Mouse (Mus musculus) lung, postnatal 0 days (tissue): ENCODE measurements at regions not wholly inside any gene's neighbourhood (a gene's known extent, or its start where the extent isn't known, plus 50 kb on each side); places are given as distances from the start of the nearest gene placed in this dataset.

ENCODE experiments used
- ATAC-seq: fragments of 200-750 bp; cut with Nextera tagmentation; 2 replicates; pipeline ENCODE4 v1.8.0; 2017; ENCODE audit warnings: moderate library complexity
- DNase-seq: peaks from one replicate; pipeline ENCODE4 v3.0.0-alpha.2; 2016; ENCODE audit warnings: low spot score
- H3K27ac ChIP-seq: fragments of 300-500 bp; sonication (generic); 2 replicates; pipeline ENCODE4 v1.5.1; 2014; ENCODE audit warnings: antibody characterized with exemption, mild to moderate bottlenecking, low read length, mixed read lengths
- H3K27me3 ChIP-seq: fragments of 300-500 bp; sonication (generic); replicated peaks from 2 replicates; pipeline ENCODE4 v1.6.1; 2014; ENCODE audit warnings: low read length, mixed read lengths; ENCODE audit not compliant: insufficient read depth
- H3K36me3 ChIP-seq: fragments of 300-500 bp; sonication (generic); 2 replicates; pipeline ENCODE4 v1.6.1; 2014; ENCODE audit warnings: low read length, mixed read lengths; ENCODE audit not compliant: insufficient read depth
- H3K4me1 ChIP-seq: fragments of 300-500 bp; sonication (generic); 2 replicates; pipeline ENCODE4 v1.6.1; 2014; ENCODE audit warnings: antibody characterized with exemption, low read depth, low read length, mixed read lengths; ENCODE audit not compliant: insufficient read depth
- H3K4me2 ChIP-seq: fragments of 300-500 bp; sonication (generic); replicated peaks from 2 replicates; pipeline ENCODE4 v1.6.1; 2014; ENCODE audit warnings: low read depth, mild to moderate bottlenecking, low read length, moderate library complexity, mixed read lengths
- H3K4me3 ChIP-seq: fragments of 300-500 bp; sonication (generic); 2 replicates; pipeline ENCODE4 v1.5.1; 2014; ENCODE audit warnings: low read depth, low read length
- H3K9ac ChIP-seq: fragments of 300-500 bp; sonication (generic); replicated peaks from 2 replicates; pipeline ENCODE4 v1.6.1; 2014; ENCODE audit warnings: low read depth, mild to moderate bottlenecking
- H3K9me3 ChIP-seq: fragments of 300-500 bp; sonication (generic); 2 replicates; pipeline ENCODE4 v1.6.1; 2016; ENCODE audit warnings: low read length, mixed read lengths
- CTCF ChIP-seq: IDR thresholded peaks from 2 replicates; pipeline ENCODE4 v1.5.1; 2016; ENCODE audit warnings: antibody characterized with exemption, mild to moderate bottlenecking
- EP300 ChIP-seq: IDR thresholded peaks from 2 replicates; pipeline ENCODE4 v1.6.1; 2016; ENCODE audit warnings: antibody characterized with exemption, mild to moderate bottlenecking, control low read depth
- WGBS: fragments of 180-500 bp; shearing (Covaris S2); extraction: QIAGEN DNeasy Blood & Tissue Kit; methylation state at CpG from one replicate; pipeline ENCODE4 v1.1.7; 2014; 5-methylcytosine and 5-hydroxymethylcytosine counted together

- Histone ChIP-seq H3K4me2 (no peak overlapping the region), H3K9ac (no peak overlapping the region), H3K4me1 (no peaks in the 10 kb centered on the region), H3K9me3 (no peaks in the 10 kb centered on the region), H3K27ac (no peak overlapping the region), H3K4me3 (no peak overlapping the region), H3K36me3 (no peaks in the 10 kb centered on the region), H3K27me3 (no peaks in the 10 kb centered on the region)
- no peak for TF ChIP-seq CTCF
- no peak for TF ChIP-seq EP300
- no peak for ATAC-seq
- WGBS, result 66% methylated on average over 4 of the region's 4 CpGs
- no peak for DNase-seq
These were observed 285.0 kb upstream of the Gnpda2 start for GRCm38 (mm10) chr5:69877100-69877499.

- Histone ChIP-seq H3K27me3 (no peaks in the 10 kb centered on the region), H3K4me2 (no peak overlapping the region), H3K9me3 (no peaks in the 10 kb centered on the region), H3K4me3 (no peak overlapping the region), H3K4me1 (no peaks in the 10 kb centered on the region), H3K27ac (no peak overlapping the region), H3K36me3 (no peaks in the 10 kb centered on the region), H3K9ac (no peak overlapping the region)
- no peak for TF ChIP-seq EP300
- TF ChIP-seq CTCF, result no peak
- DNase-seq, result no peak
- no peak for ATAC-seq
- 65% methylated on average over 3 of the region's 3 CpGs for WGBS
These were observed 270.9 kb upstream of the Gnpda2 start for GRCm38 (mm10) chr5:69863027-69863426.

DNA sequence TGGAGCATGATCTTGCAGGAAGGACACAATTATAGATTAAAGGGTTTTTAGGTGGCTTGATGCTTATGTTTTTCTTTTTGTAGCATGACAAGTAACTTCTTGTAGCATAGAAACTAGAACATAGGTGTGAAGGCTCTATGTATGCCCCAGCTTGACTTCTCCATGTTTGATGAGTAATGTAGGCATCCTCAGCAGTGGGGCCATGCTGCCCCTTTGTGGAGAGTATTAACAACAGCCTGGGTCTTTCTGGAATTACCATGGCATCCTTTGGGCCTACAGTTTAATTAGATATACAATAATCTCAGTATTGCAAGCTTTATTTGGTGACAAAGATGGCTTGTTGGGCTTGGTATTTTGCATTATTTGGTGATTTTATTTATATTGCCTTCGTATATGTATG, 252.7 kb upstream of the Gnpda2 start:
- ATAC-seq (no peak), DNase-seq (no peak)
- Histone ChIP-seq H3K36me3 (no peaks in the 10 kb centered on the region), H3K4me1 (no peaks in the 10 kb centered on the region), H3K27ac (no peak overlapping the region), H3K27me3 (no peaks in the 10 kb centered on the region), H3K9me3 (no peaks in the 10 kb centered on the region), H3K4me2 (no peak overlapping the region), H3K9ac (no peak overlapping the region), H3K4me3 (no peak overlapping the region)
- TF ChIP-seq EP300, result no peak
- no peak for TF ChIP-seq CTCF
- WGBS, result 35% methylated on average over 1 of the region's 1 CpGs

DNA sequence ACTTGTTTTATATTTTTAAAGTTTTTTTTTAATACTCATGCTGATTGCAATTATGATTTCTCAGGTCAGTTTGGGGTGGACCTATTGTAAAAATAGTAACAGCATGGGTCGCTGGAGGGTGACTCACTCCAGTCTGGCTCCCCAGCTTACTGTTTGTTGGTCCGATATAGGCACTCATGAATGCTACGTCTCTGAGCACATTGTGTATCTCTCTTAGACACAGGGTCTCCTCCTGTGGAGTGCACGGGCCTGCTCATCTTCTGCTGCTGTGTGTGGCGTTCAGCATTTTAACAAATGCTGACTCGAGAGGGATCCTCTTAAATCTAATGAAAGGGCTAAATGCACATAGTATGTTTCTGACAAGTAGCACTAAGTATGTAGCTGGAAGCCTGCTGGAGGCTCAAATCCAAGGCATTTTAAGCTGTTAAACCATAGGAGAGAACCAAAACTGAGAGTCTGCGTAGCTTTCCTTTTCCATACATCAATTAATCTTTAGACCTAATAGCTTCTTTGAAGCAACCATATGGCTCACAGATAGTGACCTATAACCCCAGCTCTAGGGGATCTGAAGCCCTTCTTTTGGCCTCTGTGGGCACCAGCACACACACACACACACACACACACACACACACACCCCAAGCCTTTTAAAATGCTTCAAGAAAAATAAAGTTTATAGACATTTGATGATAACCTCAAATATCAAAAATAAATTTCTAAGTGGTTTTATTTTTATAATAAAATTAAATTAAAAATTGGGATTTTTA, 246.0 kb upstream of the Gnpda2 start:
- Histone ChIP-seq H3K27me3 (no peaks in the 10 kb centered on the region), H3K4me1 (no peaks in the 10 kb centered on the region), H3K36me3 (no peaks in the 10 kb centered on the region), H3K27ac (no peak overlapping the region), H3K4me2 (no peak overlapping the region), H3K4me3 (no peak overlapping the region), H3K9ac (no peak overlapping the region), H3K9me3 (no peaks in the 10 kb centered on the region)
- TF ChIP-seq CTCF (no peak), EP300 (no peak)
- DNase-seq, result no peak
- no peak for ATAC-seq
- WGBS, result 80% methylated on average over 7 of the region's 7 CpGs

GRCm38 (mm10) chr5:69836356-69836755, 244.2 kb upstream of the Gnpda2 start:
- no peaks in the 10 kb centered on the region for H3K27me3 ChIP-seq
- no peak overlapping the region for H3K4me2 ChIP-seq
- no peak for DNase-seq
- H3K4me3 ChIP-seq, result no peak overlapping the region
- WGBS, result 77% methylated on average over 8 of the region's 8 CpGs
- H3K9me3 ChIP-seq, result no peaks in the 10 kb centered on the region
- no peak for ATAC-seq
- no peaks in the 10 kb centered on the region for H3K4me1 ChIP-seq
- no peak overlapping the region for H3K9ac ChIP-seq
- TF ChIP-seq CTCF, result no peak
- no peak for TF ChIP-seq EP300
- H3K36me3 ChIP-seq, result no peaks in the 10 kb centered on the region
- no peak overlapping the region for H3K27ac ChIP-seq

DNA sequence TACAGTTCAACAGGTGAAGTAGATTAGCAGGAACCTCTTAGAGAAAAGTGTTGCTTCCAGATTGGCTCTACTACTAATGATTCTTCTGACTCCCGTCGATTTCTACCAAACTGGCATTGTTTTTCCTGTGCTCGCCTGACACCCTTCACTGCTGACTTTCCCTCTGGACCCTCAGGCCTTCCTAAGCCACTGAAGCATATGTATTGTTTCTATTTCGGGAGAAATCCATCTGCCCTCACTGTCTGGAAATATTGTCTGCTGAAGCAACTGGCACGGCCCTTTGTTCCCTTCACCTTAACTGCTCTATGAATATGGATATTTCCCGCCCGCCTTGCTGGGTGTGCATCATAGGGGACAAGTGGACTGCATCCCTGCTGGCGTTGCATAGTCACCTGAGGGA, 243.0 kb upstream of the Gnpda2 start:
- Histone ChIP-seq H3K4me3 (no peak overlapping the region), H3K27ac (no peak overlapping the region), H3K9ac (no peak overlapping the region), H3K4me2 (no peak overlapping the region), H3K9me3 (no peaks in the 10 kb centered on the region), H3K36me3 (no peaks in the 10 kb centered on the region), H3K27me3 (no peaks in the 10 kb centered on the region), H3K4me1 (no peaks in the 10 kb centered on the region)
- DNase-seq, result no peak
- 79% methylated on average over 8 of the region's 8 CpGs for WGBS
- no peak for ATAC-seq
- TF ChIP-seq CTCF, result no peak
- TF ChIP-seq EP300, result no peak

DNA sequence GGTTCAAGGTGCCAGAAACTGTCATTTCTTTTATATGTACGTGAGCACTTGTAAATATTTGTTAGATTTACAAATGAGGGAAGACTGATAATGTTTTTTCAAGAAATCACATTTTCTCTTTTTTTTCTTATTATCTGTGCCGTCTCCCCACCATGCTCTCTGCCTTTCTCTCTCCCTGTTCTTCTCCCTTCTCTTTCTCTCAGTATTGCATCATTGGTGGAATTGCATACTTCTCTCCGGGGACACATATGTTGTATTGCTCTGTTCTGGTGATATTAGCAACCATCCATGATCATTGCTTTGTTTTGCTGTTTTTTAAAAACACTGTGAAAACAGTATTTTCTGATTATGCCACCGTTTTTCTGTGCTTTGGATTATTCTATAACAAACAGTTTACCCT, 225.6 kb upstream of the Gnpda2 start:
- 66% methylated on average over 4 of the region's 4 CpGs for WGBS
- H3K27me3 ChIP-seq, result no peaks in the 10 kb centered on the region
- ATAC-seq, result no peak

More for the DNA sequence above, 225.6 kb upstream of the Gnpda2 start:
- H3K36me3 ChIP-seq, result no peaks in the 10 kb centered on the region
- no peak for DNase-seq
- no peaks in the 10 kb centered on the region for H3K9me3 ChIP-seq
- H3K9ac ChIP-seq, result no peak overlapping the region
- no peak overlapping the region for H3K4me2 ChIP-seq
- no peak overlapping the region for H3K4me3 ChIP-seq
- H3K4me1 ChIP-seq, result no peaks in the 10 kb centered on the region
- TF ChIP-seq CTCF, result no peak
- TF ChIP-seq EP300, result no peak
- no peak overlapping the region for H3K27ac ChIP-seq
